Mouse (Mus musculus): ENCODE data around the gene Eif2d. TPM values are rescaled to one million over a fixed set of nuclear protein-coding genes. Genes with fewer than 3 reads are reported as not detected.

Eif2d gene
- 10 to 100 TPM; 37.6 to 39.4 TPM for total RNA-seq (2021)

DNA sequence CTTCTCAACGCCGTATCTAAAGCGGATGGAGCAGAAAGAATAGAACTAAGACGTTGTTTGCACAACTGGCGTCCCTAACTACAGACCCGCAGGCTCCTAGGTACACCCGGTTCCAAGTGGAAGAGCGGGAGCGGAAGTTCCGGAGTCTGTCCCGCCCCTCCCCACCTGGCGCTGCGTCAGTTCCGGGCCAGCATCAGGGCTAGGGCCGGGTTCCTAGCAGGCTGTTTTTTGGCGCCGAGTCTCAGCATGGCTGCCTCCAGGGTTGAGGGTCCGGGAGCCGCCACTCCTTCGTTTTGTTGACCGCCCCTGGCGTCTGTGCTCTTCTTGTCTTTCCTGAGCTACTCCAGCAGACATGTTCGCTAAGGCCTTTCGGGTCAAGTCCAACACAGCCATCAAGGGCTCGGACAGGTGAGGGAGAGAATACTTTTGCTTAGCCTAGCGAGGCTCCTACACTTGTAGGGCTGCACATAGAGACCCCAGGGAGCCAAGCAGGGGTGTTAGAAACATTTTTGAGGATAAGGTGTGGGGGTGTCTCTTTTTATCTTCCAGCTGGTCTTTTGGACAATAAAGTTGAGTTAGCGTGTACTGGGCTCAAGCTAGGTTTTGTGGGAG lies at the start of gene Eif2d:
Gene Eif2d, plus strand, starts transcription at position 164 of the 612 bp plus-strand sequence.
- peak; percentile 71 to 83 for DNase-seq (ENCODE audit: extremely low spot score in 1 of 2, low spot score in 1 of 2)

- no peak for DNase-seq (ENCODE audit: extremely low spot score in 1 of 2, low spot score in 1 of 2)
These were observed 49.1 kb upstream of the Eif2d start for GRCm38 (mm10) chr1:131103776-131104424.

- no peak for DNase-seq (ENCODE audit: extremely low spot score in 1 of 2, low spot score in 1 of 2)
These were observed 45.2 kb upstream of the Eif2d start for GRCm38 (mm10) chr1:131107575-131108308.

DNA sequence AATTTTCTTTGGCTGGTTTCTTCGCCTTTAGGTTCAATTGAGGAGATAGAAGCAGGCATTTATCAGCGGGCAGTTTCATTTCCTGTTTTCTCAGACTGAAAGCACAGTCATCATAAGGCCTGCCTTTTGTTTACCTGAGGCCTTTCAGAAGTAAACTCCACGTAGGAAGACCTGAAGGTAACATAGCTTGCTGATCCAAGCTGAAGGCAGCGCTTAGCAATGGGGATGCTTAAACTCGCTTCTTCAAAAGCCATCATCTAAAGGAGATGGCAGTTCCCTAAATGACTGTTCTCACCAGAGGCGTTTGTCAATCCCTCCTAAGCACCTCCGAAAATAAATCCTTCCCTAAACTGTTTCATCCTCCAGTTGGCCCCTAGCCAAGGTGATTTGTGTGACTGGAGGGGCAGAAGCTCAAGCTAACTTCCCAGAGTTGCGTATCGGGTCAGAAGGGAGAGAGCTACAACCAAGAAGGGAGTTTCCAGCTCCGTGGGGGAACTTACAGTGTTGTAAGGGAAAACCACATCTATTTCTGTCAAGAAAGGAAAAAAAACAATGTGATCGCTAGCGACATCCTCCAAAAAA lies 42.4 kb upstream of the Eif2d start:
- no peak for DNase-seq (ENCODE audit: extremely low spot score in 1 of 2, low spot score in 1 of 2)

DNA sequence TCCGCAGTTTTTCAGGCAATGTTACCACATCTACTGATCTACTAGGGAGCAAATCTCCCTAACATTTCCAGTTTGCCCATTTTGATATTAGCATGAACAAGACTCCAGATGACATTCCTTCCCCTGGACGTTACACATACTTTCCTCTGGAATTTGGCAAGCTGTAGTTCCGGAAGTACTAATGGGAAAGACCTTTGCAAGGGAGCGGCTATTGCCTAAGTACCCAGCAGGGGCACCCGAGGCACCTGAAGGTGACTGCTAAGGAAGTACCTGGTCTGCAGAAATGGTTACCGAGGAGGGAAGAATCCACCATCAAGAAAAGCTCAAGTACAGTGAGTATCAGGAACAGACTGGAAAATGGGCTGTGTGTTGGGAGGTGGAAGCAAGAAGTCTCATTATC lies 40.4 kb upstream of the Eif2d start:
- no peak for DNase-seq (ENCODE audit: extremely low spot score in 1 of 2, low spot score in 1 of 2)

GRCm38 (mm10) chr1:131115932-131116331 lies 37.0 kb upstream of the Eif2d start:
- peak; percentile 44 to 79 for DNase-seq (ENCODE audit: extremely low spot score in 1 of 2, low spot score in 1 of 2)

DNA sequence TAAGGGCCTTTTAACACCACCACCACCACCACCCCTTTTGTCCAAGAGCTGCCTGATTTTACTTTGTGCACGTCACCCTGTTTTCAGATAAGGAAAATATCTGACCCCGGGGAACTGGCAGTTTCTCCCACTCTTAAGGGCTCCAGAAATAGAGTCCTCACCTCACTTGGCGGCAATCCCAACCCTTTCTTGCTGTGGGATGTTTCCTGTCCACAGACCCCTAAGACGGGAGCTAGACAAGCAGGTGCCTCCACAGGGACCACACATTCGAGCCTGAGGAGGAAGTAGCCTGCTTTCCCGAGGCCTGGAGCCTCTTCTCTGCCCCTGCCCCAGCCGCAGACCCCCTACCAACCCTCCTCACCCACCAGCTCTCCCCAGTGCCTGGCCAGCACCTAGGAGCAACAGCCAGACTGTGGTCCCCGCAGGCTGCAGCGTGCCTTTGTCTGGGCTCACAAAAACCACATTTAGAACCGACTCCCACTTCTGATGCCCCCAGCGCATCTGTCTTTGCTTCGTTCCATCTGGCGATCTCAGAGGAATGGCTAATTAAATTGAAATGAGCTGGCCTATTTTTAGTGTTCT lies 36.5 kb upstream of the Eif2d start:
- DNase-seq (ENCODE audit: extremely low spot score in 1 of 2, low spot score in 1 of 2) = peak; percentile 44 to 53

GRCm38 (mm10) chr1:131118530-131118929 lies 34.5 kb upstream of the Eif2d start:
- no peak for DNase-seq (ENCODE audit: extremely low spot score in 1 of 2, low spot score in 1 of 2)

- no peak for DNase-seq (ENCODE audit: extremely low spot score in 1 of 2, low spot score in 1 of 2)
These were observed 34.0 kb upstream of the Eif2d start for GRCm38 (mm10) chr1:131119026-131119425.

DNA sequence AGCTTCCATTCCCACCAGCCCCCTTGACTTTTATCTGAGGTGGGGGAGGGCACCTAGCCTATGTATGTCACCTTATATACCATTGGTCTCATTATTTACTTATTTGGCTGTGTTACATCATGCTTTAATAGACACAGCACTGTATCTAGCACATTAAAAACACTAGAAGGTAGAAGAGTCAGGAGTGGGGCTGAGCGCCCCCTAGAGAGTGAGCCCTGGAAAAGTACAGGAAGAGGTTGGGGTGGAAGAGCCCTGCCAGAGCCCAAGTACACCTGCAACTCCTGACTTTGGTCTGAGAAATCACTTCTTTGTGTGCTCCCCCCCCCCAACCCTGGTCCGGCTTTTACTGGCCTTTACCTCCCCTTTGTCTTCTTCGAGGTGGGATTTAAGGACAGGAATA lies 31.0 kb upstream of the Eif2d start:
- DNase-seq (ENCODE audit: extremely low spot score in 1 of 2, low spot score in 1 of 2) = peak in 1 of 2 experiments; percentile 31

GRCm38 (mm10) chr1:131123522-131124265 lies 29.3 kb upstream of the Eif2d start:
- no peak for DNase-seq (ENCODE audit: extremely low spot score in 1 of 2, low spot score in 1 of 2)

DNA sequence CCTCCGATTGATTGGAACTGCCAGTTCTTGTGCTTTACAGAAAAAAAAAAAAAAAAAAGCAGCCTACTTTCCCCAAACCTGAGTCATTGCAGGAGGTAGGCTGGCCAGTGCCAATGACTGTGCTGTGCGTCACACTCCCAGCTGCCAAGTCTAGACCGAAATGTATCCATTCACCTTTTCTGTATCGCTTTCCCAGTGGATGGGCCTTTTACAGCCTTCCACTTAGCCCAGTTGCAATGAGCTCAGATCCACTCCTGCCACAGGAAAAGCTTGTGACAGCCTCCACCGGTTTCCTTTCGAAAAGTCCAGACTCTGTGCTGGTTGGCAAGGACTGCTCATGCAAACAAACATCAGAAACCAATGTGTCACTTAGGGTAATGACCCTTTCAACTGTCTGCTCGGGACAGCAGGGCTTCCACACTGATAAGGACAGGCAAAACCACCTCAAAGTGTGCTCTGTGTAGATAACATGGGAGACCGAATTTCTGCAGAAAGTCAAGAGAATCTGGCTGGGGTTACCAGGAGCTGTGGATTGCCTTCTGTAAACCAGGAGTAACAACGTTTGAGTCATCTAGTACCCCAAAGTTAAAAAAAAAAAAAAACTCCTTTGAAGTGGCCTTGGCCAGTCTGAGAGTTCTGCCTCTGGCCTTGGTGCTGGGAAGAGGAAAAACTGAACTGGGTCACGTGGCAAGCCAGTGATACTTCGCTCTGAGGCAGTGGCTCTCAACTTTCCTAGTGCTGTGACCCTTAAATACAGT lies 26.8 kb upstream of the Eif2d start:
- DNase-seq (ENCODE audit: extremely low spot score in 1 of 2, low spot score in 1 of 2) = no peak

GRCm38 (mm10) chr1:131134231-131134630 lies 18.8 kb upstream of the Eif2d start:
- DNase-seq (ENCODE audit: extremely low spot score in 1 of 2, low spot score in 1 of 2) = no peak

- DNase-seq (ENCODE audit: extremely low spot score in 1 of 2, low spot score in 1 of 2) = no peak
These were observed 17.9 kb upstream of the Eif2d start for GRCm38 (mm10) chr1:131134942-131135522.

- no peak for DNase-seq (ENCODE audit: extremely low spot score in 1 of 2, low spot score in 1 of 2)
These were observed 16.9 kb upstream of the Eif2d start for GRCm38 (mm10) chr1:131135960-131136629.

GRCm38 (mm10) chr1:131137111-131137510 lies 15.9 kb upstream of the Eif2d start:
- no peak for DNase-seq (ENCODE audit: extremely low spot score in 1 of 2, low spot score in 1 of 2)

DNA sequence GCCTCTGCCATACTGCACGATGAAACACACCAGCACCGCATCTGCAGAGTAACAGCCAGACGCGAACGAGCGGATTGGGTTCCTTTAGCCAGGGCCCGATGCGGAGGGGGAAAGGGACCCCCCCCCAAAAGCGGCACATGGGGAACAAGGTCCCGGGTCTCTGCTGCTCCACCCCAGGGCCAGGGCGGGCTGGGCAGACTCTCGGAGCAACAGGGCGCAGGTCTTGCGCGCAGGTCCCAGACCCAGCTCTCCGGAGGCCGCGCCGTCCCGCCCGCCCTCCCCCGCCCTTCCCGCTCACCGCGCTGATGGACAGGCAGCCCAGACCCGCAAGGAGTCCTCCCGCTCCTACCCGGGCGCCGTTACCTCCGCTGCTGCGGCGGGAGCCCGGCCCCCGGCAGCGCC lies 15.3 kb upstream of the Eif2d start:
- no peak for DNase-seq (ENCODE audit: extremely low spot score in 1 of 2, low spot score in 1 of 2)

GRCm38 (mm10) chr1:131138191-131139016 lies 14.6 kb upstream of the Eif2d start, which contains the start of gene Dyrk3:
Dyrk3 (minus strand) TSS chr1:131138340.
- DNase-seq (ENCODE audit: extremely low spot score in 1 of 2, low spot score in 1 of 2) = peak; percentile 82 to 90
